Mouse (Mus musculus) small intestine, adult 2 months (tissue): ENCODE measurements around the gene Fchsd2.

Experiments
- CTCF ChIP-seq: fragments of 200-500 bp; IDR thresholded peaks from 2 replicates; pipeline ENCODE4 v1.5.1; 2012; ENCODE audit warnings: low read depth, mild to moderate bottlenecking, control low read depth, inconsistent platforms, low read length, moderate library complexity, mixed read lengths; ENCODE audit not compliant: insufficient replicate concordance, insufficient read length; ENCODE audit errors: extremely low read depth
- POLR2A ChIP-seq: fragments of 200-500 bp; IDR thresholded peaks from 2 replicates; pipeline ENCODE4 v1.6.1; 2012; ENCODE audit warnings: low read depth, mild to moderate bottlenecking, control low read depth, inconsistent platforms, low read length, moderate library complexity

GRCm38 (mm10) chr7:101223501-101223900, 130.8 kb downstream of the Fchsd2 start:
- TF ChIP-seq POLR2A = no peak
- TF ChIP-seq CTCF = no peak
